Mouse (Mus musculus) liver, embryonic 16.5 days (tissue): Measurements from ENCODE around the gene Gmeb2. TPM values are rescaled to one million over a fixed set of nuclear protein-coding genes. Genes with fewer than 3 reads are reported as not detected.
"Not testable (repeated sequence)": the region's sequence is repeated elsewhere in the genome, so short reads cannot be mapped to it uniquely, and the experiment has no call there.

Experiments
- ATAC-seq: fragments of 200-750 bp; cut with Nextera tagmentation; 2 replicates; pipeline ENCODE4 v1.8.0; 2017; ENCODE audit warnings: low read depth, mild to moderate bottlenecking, moderate number of reproducible peaks, moderate library complexity
- H3K27ac ChIP-seq: fragments of 300-500 bp; sonication (generic); 2 replicates; pipeline ENCODE4 v1.5.1; 2014; ENCODE audit warnings: mild to moderate bottlenecking, low read length
- H3K27me3 ChIP-seq: fragments of 300-500 bp; sonication (generic); 2 replicates; pipeline ENCODE4 v1.6.1; 2014; ENCODE audit warnings: low read depth, low read length, mixed read lengths; ENCODE audit not compliant: control insufficient read depth, insufficient read depth
- H3K36me3 ChIP-seq: fragments of 300-500 bp; sonication (generic); 2 replicates; pipeline ENCODE4 v1.6.1; 2014; ENCODE audit warnings: mild to moderate bottlenecking; ENCODE audit not compliant: control insufficient read depth, insufficient read depth
- H3K4me1 ChIP-seq: fragments of 300-500 bp; sonication (generic); 2 replicates; pipeline ENCODE4 v1.6.1; 2014; ENCODE audit warnings: low read depth, low read length, mixed read lengths; ENCODE audit not compliant: control insufficient read depth
- H3K4me2 ChIP-seq: fragments of 300-500 bp; sonication (generic); 2 replicates; pipeline ENCODE4 v1.6.1; 2014; ENCODE audit warnings: low read depth, low read length, mixed read lengths
- H3K4me3 ChIP-seq: fragments of 300-500 bp; sonication (generic); 2 replicates; pipeline ENCODE4 v1.5.1; 2014; ENCODE audit warnings: low read depth, mild to moderate bottlenecking, low read length
- H3K9ac ChIP-seq: fragments of 300-500 bp; sonication (generic); 2 replicates; pipeline ENCODE4 v1.6.1; 2014; ENCODE audit warnings: low read depth, low read length
- H3K9me3 ChIP-seq: fragments of 300-500 bp; sonication (generic); replicated peaks from 2 replicates; pipeline ENCODE4 v1.6.1; 2016; ENCODE audit warnings: low read length; ENCODE audit not compliant: control insufficient read depth
- WGBS: fragments of 180-500 bp; shearing (Covaris S2); extraction: QIAGEN DNeasy Blood & Tissue Kit; methylation state at CpG from one replicate; pipeline ENCODE4 v1.1.7; 2014; ENCODE audit not compliant: insufficient replicate concordance; 5-methylcytosine and 5-hydroxymethylcytosine counted together
- polyA plus RNA-seq: library from polyadenylated mRNA; unstranded; fragments of >200 nt; fragmentation: Nextera tagmentation; extraction: Ambion mirVana; gene quantifications from 2 replicates; pipeline ENCODE4 v1.2.1, GENCODE M21; 2015

Gene Gmeb2
- 9.4 and 9.8 TPM in 2 replicates for polyA plus RNA-seq

DNA sequence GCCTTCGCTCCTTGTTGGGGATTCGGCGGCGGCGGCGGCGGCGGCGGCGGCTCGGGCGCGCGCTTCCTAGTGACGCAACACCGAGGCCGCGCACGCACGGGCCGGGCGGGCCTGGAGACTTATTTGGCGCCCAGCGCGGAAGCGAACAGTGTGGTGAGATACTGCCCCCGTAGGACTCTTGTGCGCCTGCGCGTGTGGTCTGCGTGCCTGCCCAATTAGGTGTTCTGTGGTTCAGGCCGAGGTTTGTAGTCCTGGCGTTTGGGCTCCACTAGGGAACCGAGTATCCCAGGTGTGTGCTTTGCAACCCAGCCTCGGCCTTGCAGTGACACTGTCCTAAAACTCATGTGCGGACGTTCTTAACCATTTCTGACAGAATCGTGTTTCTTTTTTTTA is at the start of gene Gmeb2:
Gene Gmeb2, minus strand, starts transcription at position 78 of the 393 bp plus-strand sequence.
- H3K27me3 ChIP-seq, H3K9me3 ChIP-seq, H3K36me3 ChIP-seq: not testable (repeated sequence)
- Histone ChIP-seq H3K4me3 (peak within 1 kb of the TSS; percentile 84), H3K9ac (peak within 1 kb of the TSS; percentile 94), H3K27ac (peak within 1 kb of the TSS; percentile 95), H3K4me2 (peak within 1 kb of the TSS; percentile 80), H3K4me1 (peaks cover 25% of the 10 kb centered on the region)
- under 1% methylated on average over 37 of the region's 38 CpGs for WGBS
- ATAC-seq = peak; percentile 96

DNA sequence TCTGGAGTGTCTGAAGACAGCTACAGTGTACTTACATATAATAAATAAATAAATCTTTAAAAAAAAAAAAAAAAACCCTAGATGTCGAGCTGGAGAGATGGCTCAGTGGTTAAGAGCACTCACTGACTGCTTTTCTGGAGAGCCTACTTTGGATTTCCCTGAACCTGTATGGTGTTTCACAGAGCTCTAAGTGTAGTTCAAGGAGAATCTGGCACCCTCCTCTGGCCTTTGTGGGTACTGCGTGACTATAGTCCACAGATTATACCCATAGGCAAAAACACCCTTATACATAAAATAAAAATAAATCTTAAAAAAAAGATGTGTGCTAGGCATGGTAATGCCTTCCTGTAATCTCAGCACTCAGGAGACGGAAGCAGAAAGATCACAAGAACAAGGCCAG is 46.2 kb upstream of the Gmeb2 start:
- no peak overlapping the region for H3K9ac ChIP-seq
- H3K27me3 ChIP-seq = no peaks in the 10 kb centered on the region
- H3K4me3 ChIP-seq = no peak overlapping the region
- no peak overlapping the region for H3K4me2 ChIP-seq
- H3K36me3 ChIP-seq = peaks cover 34% of the 10 kb centered on the region
- no peaks in the 10 kb centered on the region for H3K4me1 ChIP-seq
- no peak overlapping the region for H3K27ac ChIP-seq
- 0 out of 2 replicates have a peak, but pooled peaks have one; percentile 43 for ATAC-seq
- 43% methylated on average over 3 of the region's 3 CpGs for WGBS
- H3K9me3 ChIP-seq = no peaks in the 10 kb centered on the region

DNA sequence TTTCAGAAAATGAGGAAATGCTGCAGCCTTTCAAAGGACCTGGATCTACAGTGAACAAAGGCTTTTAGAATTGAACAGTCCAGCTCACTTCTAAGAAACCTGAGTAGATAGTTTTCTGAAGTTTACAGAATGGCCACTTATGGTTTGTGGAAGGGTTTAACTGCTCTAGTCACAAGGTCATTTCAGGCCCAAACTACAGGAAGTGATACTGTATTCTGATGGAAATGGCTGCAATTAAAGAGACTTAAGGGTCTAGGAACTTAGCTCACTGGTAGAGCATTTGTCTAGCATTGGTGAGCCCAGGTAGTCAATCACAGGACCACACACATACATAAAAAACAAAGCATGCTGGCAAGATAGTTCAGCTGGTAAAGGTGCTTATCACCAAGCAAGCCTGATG is 44.7 kb upstream of the Gmeb2 start:
- H3K27me3 ChIP-seq = no peaks in the 10 kb centered on the region
- no peaks in the 10 kb centered on the region for H3K9me3 ChIP-seq
- no peak for ATAC-seq
- H3K4me2 ChIP-seq = no peak overlapping the region
- H3K36me3 ChIP-seq = peaks cover 30% of the 10 kb centered on the region
- H3K27ac ChIP-seq = no peak overlapping the region
- no peak overlapping the region for H3K4me3 ChIP-seq
- H3K9ac ChIP-seq = no peak overlapping the region
- no peaks in the 10 kb centered on the region for H3K4me1 ChIP-seq

DNA sequence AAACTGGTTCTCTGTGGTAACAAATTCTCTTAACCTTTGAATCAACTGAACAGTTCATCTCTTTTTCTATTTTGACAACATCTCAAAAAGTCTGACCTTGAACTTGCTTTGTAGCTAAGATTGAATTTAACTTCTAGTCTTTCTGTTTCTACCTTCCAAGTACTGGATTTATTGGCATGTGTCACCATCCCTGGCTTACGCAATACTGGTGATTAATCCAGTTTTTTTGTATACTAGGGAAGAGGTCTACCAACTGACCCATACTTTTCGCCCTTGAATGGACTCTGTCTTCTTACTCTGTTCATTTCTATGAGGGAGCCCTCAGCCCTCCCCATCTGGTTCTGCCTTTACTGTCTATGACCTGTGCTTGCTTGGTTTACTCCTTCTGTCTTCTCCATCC is 38.3 kb upstream of the Gmeb2 start:
- no peak overlapping the region for H3K4me2 ChIP-seq
- WGBS = 80% methylated on average over 2 of the region's 2 CpGs
- no peaks in the 10 kb centered on the region for H3K27me3 ChIP-seq
- no peak overlapping the region for H3K9ac ChIP-seq
- H3K4me3 ChIP-seq = no peak overlapping the region
- peaks cover 23% of the 10 kb centered on the region for H3K36me3 ChIP-seq
- no peak for ATAC-seq
- H3K9me3 ChIP-seq = no peaks in the 10 kb centered on the region
- no peaks in the 10 kb centered on the region for H3K4me1 ChIP-seq
- H3K27ac ChIP-seq = no peak overlapping the region

DNA sequence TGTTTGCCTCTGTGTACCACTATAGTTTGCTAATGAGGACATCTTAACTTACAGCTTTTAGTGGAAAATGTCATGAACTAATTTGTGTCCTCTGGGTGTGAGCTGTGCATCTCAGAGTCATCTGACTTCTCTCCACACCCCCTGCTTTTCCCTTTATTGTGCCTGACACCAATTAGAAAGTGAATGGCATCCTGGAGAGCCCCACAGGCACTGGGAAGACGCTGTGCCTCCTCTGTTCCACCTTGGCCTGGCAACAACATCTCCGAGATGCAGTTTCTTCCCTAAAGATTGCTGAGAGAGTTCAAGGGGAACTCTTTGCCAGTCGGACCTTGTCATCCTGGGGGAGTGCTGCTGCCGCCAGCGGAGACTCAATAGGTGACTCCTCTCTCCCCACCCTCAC is 34.3 kb upstream of the Gmeb2 start:
- Histone ChIP-seq H3K9ac (no peak overlapping the region), H3K9me3 (no peaks in the 10 kb centered on the region), H3K27me3 (no peaks in the 10 kb centered on the region), H3K27ac (no peak overlapping the region), H3K4me2 (no peak overlapping the region), H3K36me3 (peaks cover 12% of the 10 kb centered on the region), H3K4me1 (peaks cover 15% of the 10 kb centered on the region), H3K4me3 (no peak overlapping the region)
- WGBS = 75% methylated on average over 5 of the region's 5 CpGs
- ATAC-seq = no peak

DNA sequence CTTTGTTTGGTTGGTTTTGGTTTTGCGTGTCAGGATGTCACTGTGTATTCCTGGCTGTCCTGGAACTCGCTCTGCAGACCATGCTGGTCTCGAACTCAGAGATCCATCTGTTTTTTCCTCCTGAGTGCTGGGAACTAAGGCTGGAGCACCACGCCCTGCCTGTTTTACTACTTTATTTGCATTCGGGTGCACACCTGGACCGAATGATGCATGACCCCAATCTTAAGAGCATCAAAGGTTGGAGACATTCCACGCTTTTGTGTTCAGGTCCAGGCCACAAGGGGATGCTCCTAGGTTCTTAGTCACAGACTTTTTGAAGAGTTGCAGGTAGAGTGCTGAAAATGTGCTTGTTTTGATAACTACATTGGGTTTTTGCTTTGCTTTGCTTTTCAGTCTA is 32.3 kb upstream of the Gmeb2 start:
- peak overlapping the region; percentile 93 for H3K27ac ChIP-seq
- peaks cover 15% of the 10 kb centered on the region for H3K4me1 ChIP-seq
- no peaks in the 10 kb centered on the region for H3K9me3 ChIP-seq
- H3K36me3 ChIP-seq = peaks cover 12% of the 10 kb centered on the region; the same call in 1 of the 2 replicates
- peak overlapping the region; percentile 80 for H3K9ac ChIP-seq
- WGBS = 8% methylated on average over 7 of the region's 7 CpGs
- H3K4me2 ChIP-seq = peak overlapping the region; percentile 89
- peaks cover 17% of the 10 kb centered on the region for H3K27me3 ChIP-seq
- no peak for ATAC-seq
- H3K4me3 ChIP-seq = peak overlapping the region; percentile 85

DNA sequence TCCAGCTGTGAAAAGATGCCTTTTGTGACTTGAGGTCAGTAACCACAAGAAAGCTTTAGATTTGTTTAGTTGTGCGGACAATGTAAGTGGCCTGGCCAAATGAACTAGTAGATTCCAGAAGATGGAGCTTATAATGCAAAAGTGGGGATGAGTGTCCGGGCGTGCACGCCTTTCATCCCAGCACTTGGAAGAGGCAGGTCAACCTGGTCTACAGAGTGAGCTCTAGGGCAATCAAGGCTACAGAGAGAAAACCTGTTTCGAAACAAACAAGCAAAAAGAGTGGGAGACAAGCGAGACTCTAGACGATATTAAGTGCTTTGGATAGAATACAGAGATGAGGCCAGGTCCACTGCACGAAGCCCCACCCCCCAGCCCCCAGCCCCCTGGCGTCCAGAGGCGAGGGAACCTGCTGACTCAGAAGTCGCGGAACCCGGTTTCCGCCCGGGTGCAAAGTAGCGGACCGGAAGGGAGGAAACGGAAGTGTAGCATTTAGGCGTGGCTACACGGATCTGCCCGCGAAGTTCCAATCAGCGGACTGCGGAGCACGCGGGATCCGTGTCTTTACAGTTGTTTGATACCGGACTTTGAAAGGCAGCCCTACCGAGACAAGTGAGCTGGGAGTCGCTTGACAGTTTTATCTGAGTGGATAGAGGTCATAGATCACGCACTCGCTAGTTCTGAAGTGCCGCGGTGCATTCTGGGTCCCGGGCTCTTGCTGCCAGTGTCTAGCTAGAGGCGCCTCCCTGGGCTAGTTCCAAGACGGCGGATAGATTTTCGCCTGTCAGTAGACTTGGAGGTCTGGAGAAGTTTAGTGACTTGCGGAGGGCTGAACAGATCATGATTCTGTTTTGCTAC is 31.6 kb upstream of the Gmeb2 start, which contains the start of gene Rtel1:
Gene Rtel1, plus strand, starts transcription at position 492 of the 855 bp plus-strand sequence.
- Histone ChIP-seq H3K4me3 (peak within 1 kb of the TSS; percentile 85), H3K9ac (peak within 1 kb of the TSS; percentile 80), H3K4me2 (peak within 1 kb of the TSS; percentile 89), H3K4me1 (peaks cover 15% of the 10 kb centered on the region), H3K9me3 (no peaks in the 10 kb centered on the region), H3K27me3 (peaks cover 23% of the 10 kb centered on the region), H3K27ac (peak within 1 kb of the TSS; percentile 93), H3K36me3 (peaks cover 12% of the 10 kb centered on the region; the same call in 1 of the 2 replicates)
- ATAC-seq = peak; percentile 92
- WGBS = 4% methylated on average over 40 of the region's 40 CpGs

DNA sequence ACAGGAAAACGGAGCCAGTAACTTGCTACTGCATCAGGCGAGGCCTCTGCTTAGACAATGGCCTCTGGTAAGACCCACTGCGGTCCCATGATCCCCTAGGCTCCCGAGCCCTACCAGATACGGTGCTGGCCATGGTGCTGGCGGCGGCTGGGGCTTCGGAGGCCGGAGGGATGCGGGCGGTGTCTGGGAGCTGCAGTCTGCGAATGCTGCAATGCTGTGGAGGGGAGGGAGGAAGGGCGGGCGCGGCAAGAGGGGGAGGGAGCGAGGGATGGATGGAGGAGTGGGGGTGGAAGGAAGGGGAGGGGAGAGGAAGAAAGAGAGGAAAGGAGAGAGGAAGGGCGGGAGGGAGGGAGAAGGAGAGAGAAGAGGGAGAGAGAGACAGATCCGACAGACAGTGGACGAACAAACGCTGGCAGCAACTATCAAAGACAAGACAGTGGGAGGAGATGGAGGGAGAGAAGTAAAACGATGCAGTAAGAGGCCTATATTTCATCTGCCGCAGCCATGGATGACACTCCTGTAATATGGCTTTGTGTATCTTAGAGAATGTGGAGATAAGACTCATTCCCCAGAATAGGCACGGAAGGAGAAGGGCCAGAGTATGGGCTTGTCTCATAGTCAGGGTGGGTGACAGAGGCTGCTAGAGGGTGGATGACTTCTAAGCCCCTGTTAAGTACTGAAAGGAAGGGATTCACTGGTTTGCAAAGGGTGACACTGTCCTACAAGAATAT is 26.4 kb upstream of the Gmeb2 start, which contains the start of gene Stmn3:
Gene Stmn3, minus strand, starts transcription at position 421 of the 731 bp plus-strand sequence.
- no peaks in the 10 kb centered on the region for H3K9me3 ChIP-seq
- no peak within 1 kb of the TSS for H3K4me2 ChIP-seq
- no peaks in the 10 kb centered on the region for H3K36me3 ChIP-seq
- H3K9ac ChIP-seq = no peak within 1 kb of the TSS
- H3K27me3 ChIP-seq = peaks cover 51% of the 10 kb centered on the region
- H3K4me1 ChIP-seq = peaks cover 8% of the 10 kb centered on the region
- 6% methylated on average over 23 of the region's 23 CpGs for WGBS
- ATAC-seq = peak; percentile 30; the same call in 1 of the 2 replicates
- no peak within 1 kb of the TSS for H3K4me3 ChIP-seq
- H3K27ac ChIP-seq = no peak within 1 kb of the TSS
